Mouse (Mus musculus): ENCODE measurements around the gene Macrod2. TPM values are rescaled to one million over a fixed set of nuclear protein-coding genes. Genes with fewer than 3 reads are reported as not detected.

Macrod2 gene
- polyA plus RNA-seq, 2 experiments: 2.1 to 7.7 TPM

DNA sequence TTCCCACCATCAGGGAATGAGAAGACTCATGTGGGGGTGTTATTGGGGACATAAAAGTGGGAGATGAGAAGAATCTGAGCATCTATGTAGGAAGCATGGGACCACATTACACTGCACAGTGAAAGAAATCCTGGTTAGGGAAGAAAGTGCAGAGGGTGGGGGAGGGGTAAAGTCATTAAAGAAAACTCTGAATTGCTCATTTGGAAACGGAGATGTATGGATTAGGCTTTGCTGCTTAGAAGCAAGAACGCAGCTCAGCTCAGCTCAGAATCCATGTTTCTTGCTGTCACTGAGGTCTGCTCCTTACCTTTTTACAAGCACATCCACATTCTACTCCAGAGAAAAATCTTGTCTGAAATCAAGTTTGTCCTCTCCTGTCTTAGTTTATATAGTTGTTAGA lies 444.3 kb downstream of the Macrod2 start:
- no peak overlapping the region for H3K27ac ChIP-seq
- DNase-seq (ENCODE audit: low read depth in 3 of 3, low spot score in 3 of 3) (no peak), ATAC-seq (ENCODE audit: insufficient read depth) (no peak)
- H3K4me1 ChIP-seq (replicated peaks; ENCODE audit: control insufficient read depth in 2 of 2, insufficient read depth in 2 of 2, low read length in 1 of 2): no peaks in the 10 kb centered on the region
- H3K27me3 ChIP-seq (ENCODE audit: control insufficient read depth, insufficient read depth, low read length): no peaks in the 10 kb centered on the region
- H3K4me3 ChIP-seq (ENCODE audit: insufficient read depth in 1 of 2, low read depth in 2 of 2, low read length in 2 of 2): no peak overlapping the region
- TF ChIP-seq CTCF (IDR thresholded peaks at IDR 0.05; ENCODE audit: low read depth) (no peak), EP300 (IDR thresholded peaks at IDR 0.05; ENCODE audit: low read depth) (no peak)
- no peak overlapping the region for H3K9ac ChIP-seq (replicated peaks)
- H3K9me3 ChIP-seq (ENCODE audit: control insufficient read depth, low read length): no peaks in the 10 kb centered on the region
- H3K36me3 ChIP-seq (replicated peaks; ENCODE audit: control insufficient read depth, insufficient read depth, low read depth): no peaks in the 10 kb centered on the region
- 48% methylated on average over 2 of the region's 2 CpGs for WGBS (ENCODE audit: insufficient replicate concordance)
- no peak overlapping the region for H3K4me2 ChIP-seq (ENCODE audit: low read depth)

DNA sequence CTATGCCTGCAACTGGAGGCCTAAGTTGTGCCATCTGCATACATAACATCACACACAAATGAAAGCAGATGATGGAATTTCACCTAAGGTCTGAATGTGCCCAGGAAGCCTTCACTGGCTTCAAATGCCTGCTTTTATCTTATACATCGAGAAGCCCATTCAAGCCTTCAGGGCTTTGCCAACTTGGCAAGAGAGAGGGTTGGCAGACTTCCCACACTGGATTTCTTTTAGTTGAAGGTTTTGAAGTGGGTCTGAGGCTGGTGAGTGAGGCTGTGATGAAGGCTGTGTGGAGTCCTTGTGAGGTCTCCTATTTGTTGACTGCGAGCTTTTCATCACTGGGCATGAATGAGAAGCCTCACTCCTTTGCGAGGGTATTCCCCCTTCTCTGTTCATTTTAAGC lies 444.8 kb downstream of the Macrod2 start:
- Histone ChIP-seq H3K9me3 (ENCODE audit: control insufficient read depth, low read length) (no peaks in the 10 kb centered on the region), H3K36me3 (replicated peaks; ENCODE audit: control insufficient read depth, insufficient read depth, low read depth) (no peaks in the 10 kb centered on the region), H3K4me2 (ENCODE audit: low read depth) (no peak overlapping the region), H3K4me1 (replicated peaks; ENCODE audit: control insufficient read depth in 2 of 2, insufficient read depth in 2 of 2, low read length in 1 of 2) (no peaks in the 10 kb centered on the region), H3K27ac (no peak overlapping the region), H3K4me3 (ENCODE audit: insufficient read depth in 1 of 2, low read depth in 2 of 2, low read length in 2 of 2) (no peak overlapping the region), H3K27me3 (ENCODE audit: control insufficient read depth, insufficient read depth, low read length) (no peaks in the 10 kb centered on the region), H3K9ac (replicated peaks) (no peak overlapping the region)
- TF ChIP-seq CTCF (IDR thresholded peaks at IDR 0.05; ENCODE audit: low read depth) (no peak), EP300 (IDR thresholded peaks at IDR 0.05; ENCODE audit: low read depth) (no peak)
- no peak for DNase-seq (ENCODE audit: low read depth in 3 of 3, low spot score in 3 of 3)
- ATAC-seq (ENCODE audit: insufficient read depth): no peak
- 66% methylated on average over 3 of the region's 3 CpGs for WGBS (ENCODE audit: insufficient replicate concordance)

- 12% methylated on average over 5 of the region's 5 CpGs for WGBS (ENCODE audit: insufficient replicate concordance)
- no peaks in the 10 kb centered on the region for H3K9me3 ChIP-seq (ENCODE audit: control insufficient read depth, low read length)
- H3K4me3 ChIP-seq (ENCODE audit: insufficient read depth in 1 of 2, low read depth in 2 of 2, low read length in 2 of 2): no peak overlapping the region
- DNase-seq (ENCODE audit: low read depth in 3 of 3, low spot score in 3 of 3): no peak
- no peaks in the 10 kb centered on the region for H3K4me1 ChIP-seq (replicated peaks; ENCODE audit: control insufficient read depth in 2 of 2, insufficient read depth in 2 of 2, low read length in 1 of 2)
- no peaks in the 10 kb centered on the region for H3K36me3 ChIP-seq (replicated peaks; ENCODE audit: control insufficient read depth, insufficient read depth, low read depth)
- no peak overlapping the region for H3K27ac ChIP-seq
- no peak for TF ChIP-seq EP300 (IDR thresholded peaks at IDR 0.05; ENCODE audit: low read depth)
- no peak for TF ChIP-seq CTCF (IDR thresholded peaks at IDR 0.05; ENCODE audit: low read depth)
- no peaks in the 10 kb centered on the region for H3K27me3 ChIP-seq (ENCODE audit: control insufficient read depth, insufficient read depth, low read length)
- no peak for ATAC-seq (ENCODE audit: insufficient read depth)
- no peak overlapping the region for H3K4me2 ChIP-seq (ENCODE audit: low read depth)
- no peak overlapping the region for H3K9ac ChIP-seq (replicated peaks)
These were observed 448.9 kb downstream of the Macrod2 start for GRCm38 (mm10) chr2:140844030-140844429.

- ATAC-seq (ENCODE audit: insufficient read depth) (no peak), DNase-seq (ENCODE audit: low read depth in 3 of 3, low spot score in 3 of 3) (no peak)
- Histone ChIP-seq H3K4me2 (ENCODE audit: low read depth) (no peak overlapping the region), H3K27ac (no peak overlapping the region), H3K36me3 (replicated peaks; ENCODE audit: control insufficient read depth, insufficient read depth, low read depth) (no peaks in the 10 kb centered on the region), H3K27me3 (ENCODE audit: control insufficient read depth, insufficient read depth, low read length) (no peaks in the 10 kb centered on the region), H3K4me1 (replicated peaks; ENCODE audit: control insufficient read depth in 2 of 2, insufficient read depth in 2 of 2, low read length in 1 of 2) (no peaks in the 10 kb centered on the region), H3K4me3 (ENCODE audit: insufficient read depth in 1 of 2, low read depth in 2 of 2, low read length in 2 of 2) (no peak overlapping the region), H3K9me3 (ENCODE audit: control insufficient read depth, low read length) (no peaks in the 10 kb centered on the region), H3K9ac (replicated peaks) (no peak overlapping the region)
- WGBS (ENCODE audit: insufficient replicate concordance): 59% methylated on average over 5 of the region's 5 CpGs
- no peak for TF ChIP-seq CTCF (IDR thresholded peaks at IDR 0.05; ENCODE audit: low read depth)
- TF ChIP-seq EP300 (IDR thresholded peaks at IDR 0.05; ENCODE audit: low read depth): no peak
These were observed 452.8 kb downstream of the Macrod2 start for GRCm38 (mm10) chr2:140847817-140848428.

DNA sequence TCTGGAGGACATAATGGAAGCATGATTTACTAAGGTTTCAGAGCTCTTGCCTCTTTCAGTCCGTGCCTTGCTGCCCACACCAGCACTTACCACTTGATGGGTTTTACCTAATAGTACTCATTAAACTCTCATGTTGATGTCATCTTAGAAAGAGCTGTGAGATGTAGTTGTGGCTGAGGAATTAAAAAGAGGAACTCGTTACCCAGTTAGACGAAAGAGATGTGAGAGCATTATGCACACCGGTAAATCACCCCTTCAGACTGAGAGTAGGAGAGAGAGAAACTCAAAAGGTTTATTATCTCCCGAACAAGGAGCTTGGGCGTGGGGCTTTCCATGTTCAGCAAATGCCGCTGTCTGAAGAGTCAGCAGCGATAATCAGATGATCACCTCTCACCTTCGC lies 458.4 kb downstream of the Macrod2 start:
- Histone ChIP-seq H3K4me2 (ENCODE audit: low read depth) (no peak overlapping the region), H3K36me3 (replicated peaks; ENCODE audit: control insufficient read depth, insufficient read depth, low read depth) (no peaks in the 10 kb centered on the region), H3K9me3 (ENCODE audit: control insufficient read depth, low read length) (no peaks in the 10 kb centered on the region), H3K27me3 (ENCODE audit: control insufficient read depth, insufficient read depth, low read length) (no peaks in the 10 kb centered on the region), H3K9ac (replicated peaks) (no peak overlapping the region), H3K27ac (no peak overlapping the region), H3K4me3 (ENCODE audit: insufficient read depth in 1 of 2, low read depth in 2 of 2, low read length in 2 of 2) (no peak overlapping the region), H3K4me1 (replicated peaks; ENCODE audit: control insufficient read depth in 2 of 2, insufficient read depth in 2 of 2, low read length in 1 of 2) (no peaks in the 10 kb centered on the region)
- WGBS (ENCODE audit: insufficient replicate concordance): 44% methylated on average over 9 of the region's 9 CpGs
- DNase-seq (ENCODE audit: low read depth in 3 of 3, low spot score in 3 of 3): no peak
- TF ChIP-seq CTCF (IDR thresholded peaks at IDR 0.05; ENCODE audit: low read depth) (no peak), EP300 (IDR thresholded peaks at IDR 0.05; ENCODE audit: low read depth) (no peak)
- ATAC-seq (ENCODE audit: insufficient read depth): no peak
